Mouse (Mus musculus): ENCODE results near the gene Rnd3.

GRCm38 (mm10) chr2:51161110-51161509 is 12.2 kb upstream of the Rnd3 start:
- no peak for TF ChIP-seq FLI1 (IDR thresholded peaks at IDR 0.05; ENCODE audit: low read length)
- TF ChIP-seq GATA1 (IDR thresholded peaks at IDR 0.05; ENCODE audit: borderline replicate concordance, low read length): no peak
